Mouse (Mus musculus) c-Kit-positive CD71-positive TER-119-positive erythroid progenitor cells, embryonic 14.5 days (primary cell): ENCODE data around the gene Agrp.
A peak's percentile ranks its signal among the peaks of the same experiment; 100 is the strongest.

Experiments used
- DNase-seq: peaks from one replicate; pipeline ENCODE4 v3.0.0-alpha.2; 2013; ENCODE audit warnings: low spot score

Gene Agrp

GRCm38 (mm10) chr8:105636963-105637510, at the start of gene Agrp:
TSS of gene Agrp (minus strand) at chr8:105637393.
- DNase-seq, result peak; percentile 45

DNA sequence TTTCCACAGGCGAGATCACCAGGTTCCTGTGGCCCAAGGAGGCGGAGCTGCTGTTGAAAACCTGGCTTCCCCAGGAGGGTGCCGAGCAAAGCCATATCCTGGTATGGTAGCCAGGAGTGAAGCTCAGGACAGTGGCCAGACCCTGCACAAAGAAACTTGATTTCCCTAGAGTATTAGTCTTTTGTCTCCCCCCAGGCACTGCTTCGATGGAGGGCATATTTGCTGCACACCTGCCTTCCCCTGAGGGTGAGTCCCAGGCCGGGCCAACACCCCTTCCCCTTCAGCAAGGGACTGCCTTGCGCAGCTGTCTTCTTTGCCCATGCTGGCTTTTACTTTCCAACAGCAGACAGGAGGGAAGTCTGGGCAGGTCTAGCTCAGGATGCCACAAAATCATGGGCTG, 49.4 kb upstream of the Agrp start:
- DNase-seq, result no peak

DNA sequence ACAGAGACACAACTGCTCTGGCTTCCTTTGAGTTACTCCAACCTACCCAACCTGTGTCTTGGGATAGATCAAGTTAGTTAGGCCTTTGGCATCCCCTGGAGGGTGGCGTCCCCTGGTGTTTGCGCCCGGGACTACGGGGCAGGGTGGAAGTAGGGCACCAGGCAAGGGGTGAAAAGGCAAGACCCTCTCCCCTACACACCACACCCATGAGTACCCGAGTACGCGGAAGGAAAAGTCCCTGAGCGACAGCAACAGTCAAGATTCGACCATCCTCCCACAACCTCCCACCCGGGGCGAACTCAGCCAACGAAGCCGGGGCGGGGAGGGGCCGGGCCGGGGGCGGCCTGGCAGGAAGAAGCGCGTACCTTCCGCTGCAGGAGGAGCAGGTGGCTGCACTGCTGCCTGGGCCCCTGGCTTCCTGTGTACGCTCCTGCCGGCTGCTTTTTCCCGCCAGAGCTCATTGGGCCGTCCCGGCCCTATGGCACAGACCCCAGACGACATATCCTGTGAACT, 48.7 kb upstream of the Agrp start, which contains the start of gene Carmil2:
Gene Carmil2 (plus strand): TSS at position 479 of the 513 bp plus-strand sequence.
- no peak for DNase-seq

DNA sequence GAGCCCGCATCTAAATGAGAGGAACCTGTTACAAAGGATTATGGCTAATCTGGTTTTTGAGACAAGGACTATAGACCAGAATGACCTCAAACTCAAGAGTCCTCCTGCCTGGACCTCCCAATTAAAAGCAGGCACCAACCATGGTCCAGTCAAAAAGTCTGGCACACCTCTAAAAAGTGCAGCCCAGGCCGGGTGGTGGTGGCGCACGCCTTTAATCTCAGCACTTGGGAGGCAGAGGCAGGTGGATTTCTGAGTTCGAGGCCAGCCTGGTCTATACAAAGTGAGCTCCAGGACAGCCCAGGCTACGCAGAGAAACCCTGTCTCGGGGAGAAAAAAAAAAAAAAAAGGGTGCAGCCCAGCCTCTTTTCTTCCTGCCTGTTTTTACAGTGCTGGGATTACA, 48.1 kb upstream of the Agrp start:
- DNase-seq, result no peak

DNA sequence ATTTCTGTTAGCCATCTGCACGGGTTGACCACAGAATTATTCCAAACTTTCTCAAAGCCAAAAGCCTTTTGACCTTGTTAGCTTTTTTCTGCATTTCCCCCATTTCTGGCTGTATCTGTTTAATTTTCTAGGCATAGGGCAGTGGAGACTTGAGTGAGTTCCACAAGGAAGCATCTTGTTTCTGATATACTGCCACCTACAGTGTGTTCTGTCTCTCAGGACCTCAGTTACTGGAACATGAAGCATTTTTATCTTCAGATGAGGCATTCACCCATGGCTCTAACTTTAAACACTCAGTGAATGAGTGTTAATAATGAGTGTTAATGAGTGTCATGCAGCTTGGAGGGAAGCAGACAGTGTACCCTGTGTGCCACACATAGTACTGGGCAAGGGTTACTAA, 40.7 kb upstream of the Agrp start:
- no peak for DNase-seq

- DNase-seq, result no peak
Observed at GRCm38 (mm10) chr8:105661167-105661566, 24.0 kb upstream of the Agrp start.

DNA sequence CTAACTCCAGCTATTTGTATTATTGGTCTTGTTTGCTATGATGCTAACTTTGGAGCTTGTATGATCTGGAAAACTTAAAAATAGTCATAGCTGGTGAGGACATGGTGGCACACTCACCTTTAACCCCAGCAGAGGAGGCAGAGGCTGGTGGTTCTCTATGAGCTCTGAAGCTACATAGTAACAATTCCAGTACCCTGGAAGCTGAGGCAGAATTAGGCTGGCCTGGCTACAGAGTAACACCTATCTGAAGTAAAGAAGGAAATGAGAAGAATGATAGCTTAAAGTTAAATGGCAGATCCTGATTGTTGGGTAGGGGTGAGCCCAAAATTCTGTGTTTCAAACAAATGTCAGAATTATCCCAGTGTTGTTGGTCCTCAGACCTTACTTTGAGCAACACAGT, 20.4 kb upstream of the Agrp start:
- DNase-seq, result no peak

- DNase-seq, result no peak
Observed at GRCm38 (mm10) chr8:105648929-105649328, 11.7 kb upstream of the Agrp start.

GRCm38 (mm10) chr8:105645205-105645604, 8.0 kb upstream of the Agrp start:
- no peak for DNase-seq

DNA sequence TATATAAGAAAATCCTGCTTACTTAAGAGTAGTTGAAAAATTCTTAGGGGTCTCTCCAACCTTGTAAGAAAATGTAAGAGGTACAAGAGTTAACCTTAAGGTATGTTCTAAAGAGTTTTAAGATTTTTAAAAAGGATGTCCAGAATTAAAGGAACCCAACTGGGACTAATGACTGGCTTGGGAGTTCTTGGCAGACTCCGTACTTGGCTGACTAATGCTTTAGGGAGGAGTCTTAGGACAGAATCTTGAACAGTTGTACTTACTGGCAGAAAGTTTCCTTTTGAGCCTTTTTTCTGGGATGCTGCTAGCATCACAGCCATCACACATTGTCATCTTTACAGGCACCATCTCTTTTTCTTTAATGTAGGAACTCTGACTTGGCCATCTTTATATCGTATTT, 3.3 kb upstream of the Agrp start:
- no peak for DNase-seq

DNA sequence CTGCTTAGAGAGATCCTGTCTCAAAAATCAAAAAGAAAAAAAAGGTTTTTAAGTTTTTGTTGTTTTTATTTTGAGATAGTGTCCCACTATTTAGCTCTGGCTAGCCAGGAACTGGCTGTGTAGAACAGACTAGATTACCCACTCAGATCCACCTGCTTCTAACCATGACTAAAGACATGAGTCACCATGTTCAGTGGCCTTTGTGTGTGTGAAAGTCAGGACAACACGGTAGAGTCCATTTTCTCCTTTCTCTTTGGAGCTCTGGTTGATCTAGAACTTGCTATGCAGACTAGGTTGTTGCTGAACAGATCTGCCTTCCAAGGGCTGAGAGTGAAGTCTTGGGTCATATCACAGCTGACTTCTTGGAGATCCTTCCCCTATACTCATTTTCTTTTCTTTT, 2.6 kb upstream of the Agrp start:
- no peak for DNase-seq

DNA sequence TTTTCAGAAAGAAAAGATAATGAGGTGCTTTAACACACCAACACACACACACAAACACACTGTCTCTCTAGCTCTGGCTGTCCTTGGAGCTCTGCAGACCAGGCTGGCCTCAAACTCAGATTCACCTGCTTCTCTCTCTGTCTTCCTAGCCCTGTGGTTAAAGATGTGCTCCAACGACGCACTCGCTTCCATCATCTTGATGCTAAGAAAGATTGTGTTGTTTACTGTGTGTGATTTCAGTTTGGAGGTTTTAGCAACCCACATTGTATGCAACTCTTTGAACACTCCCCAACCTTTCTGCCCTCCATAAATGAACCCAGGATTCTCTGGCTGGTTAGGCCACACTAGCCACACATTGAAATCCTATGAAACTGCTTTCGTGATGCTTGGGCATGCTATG, 1.3 kb upstream of the Agrp start:
- no peak for DNase-seq

DNA sequence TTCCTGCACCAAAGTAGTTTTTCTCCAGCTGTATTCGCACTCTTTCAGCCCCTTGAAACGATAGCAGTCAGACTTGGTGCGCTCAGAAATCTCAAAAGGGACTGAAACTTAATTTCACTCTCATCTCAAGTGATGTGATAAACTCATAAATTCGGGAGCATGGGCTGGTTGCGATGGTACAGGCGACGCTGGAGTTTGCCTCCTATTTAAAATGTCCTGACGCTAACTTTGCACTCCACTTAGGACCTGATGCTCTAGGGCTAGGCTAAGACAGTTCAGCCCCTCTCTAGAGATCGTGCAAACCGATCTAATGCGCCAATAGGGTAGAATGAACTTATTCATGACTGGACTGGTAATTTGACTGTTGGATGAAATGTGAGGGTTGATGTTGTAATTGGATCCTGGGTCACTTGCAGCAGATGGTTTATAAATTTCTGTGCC, 428 bp upstream of the Agrp start:
- peak; percentile 56 for DNase-seq

- peak; percentile 89 for DNase-seq
Observed at GRCm38 (mm10) chr8:105636018-105636962, 903 bp downstream of the Agrp start, which contains the start of gene Ctcf. TSS of gene Ctcf (plus strand) at chr8:105636568.

DNA sequence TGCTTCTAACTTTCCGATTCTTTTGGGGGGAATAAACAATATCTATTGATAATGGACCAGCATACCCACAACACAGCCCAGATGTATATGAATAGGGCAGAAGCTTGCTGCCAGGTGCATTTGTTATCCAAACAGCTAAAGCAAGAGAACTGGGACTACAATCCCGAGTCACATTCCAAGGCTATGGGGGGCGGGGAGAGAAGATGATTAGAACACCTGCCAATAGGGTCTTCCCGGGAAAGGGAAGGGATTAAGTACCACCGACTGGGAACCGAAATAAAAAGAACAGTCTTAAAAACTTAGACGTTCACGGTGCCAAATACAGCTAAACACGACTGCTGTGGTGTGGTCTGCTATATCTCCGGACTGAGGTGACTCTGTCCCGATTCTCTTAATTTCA, 1.7 kb downstream of the Agrp start:
- DNase-seq, result no peak

- DNase-seq, result no peak
Observed at GRCm38 (mm10) chr8:105634771-105635458, 2.3 kb downstream of the Agrp start.

DNA sequence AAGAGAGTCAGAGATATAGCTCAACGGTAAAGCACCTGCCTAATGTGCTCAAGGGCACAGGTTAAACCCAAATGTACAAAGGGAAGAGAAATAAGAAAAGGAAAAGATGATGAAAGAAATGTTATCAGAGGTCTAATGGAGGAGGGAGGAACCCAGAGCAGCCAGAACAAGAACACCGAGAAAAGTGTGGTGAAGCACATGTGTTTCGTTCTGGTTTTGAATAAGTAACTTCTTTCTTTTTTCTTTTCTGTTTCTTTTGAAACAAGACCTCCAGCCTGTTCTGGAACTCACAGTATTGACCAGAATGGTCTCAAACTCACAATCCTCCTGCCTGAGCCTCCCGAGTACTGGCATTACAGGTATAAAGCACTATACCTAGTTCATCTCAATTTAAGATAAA, 7.9 kb downstream of the Agrp start:
- no peak for DNase-seq

DNA sequence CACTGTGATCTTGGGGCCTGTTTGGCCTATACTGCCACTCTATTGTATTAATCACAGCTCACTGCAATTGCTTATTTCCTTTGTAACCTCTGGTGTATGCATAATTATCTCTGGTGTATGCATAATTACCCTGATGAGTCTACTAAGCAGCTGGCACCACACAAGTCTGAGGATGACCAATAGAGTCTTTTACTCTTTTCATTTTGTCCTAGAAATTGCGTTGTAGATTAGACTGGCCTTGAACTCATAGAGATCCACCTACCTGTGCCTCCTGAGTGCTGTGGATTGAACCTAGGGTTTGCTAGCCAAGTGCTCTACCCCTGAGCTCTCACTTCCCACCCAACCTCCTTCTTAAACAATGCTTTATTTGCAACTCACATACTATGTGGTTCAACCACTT, 11.1 kb downstream of the Agrp start:
- no peak for DNase-seq

DNA sequence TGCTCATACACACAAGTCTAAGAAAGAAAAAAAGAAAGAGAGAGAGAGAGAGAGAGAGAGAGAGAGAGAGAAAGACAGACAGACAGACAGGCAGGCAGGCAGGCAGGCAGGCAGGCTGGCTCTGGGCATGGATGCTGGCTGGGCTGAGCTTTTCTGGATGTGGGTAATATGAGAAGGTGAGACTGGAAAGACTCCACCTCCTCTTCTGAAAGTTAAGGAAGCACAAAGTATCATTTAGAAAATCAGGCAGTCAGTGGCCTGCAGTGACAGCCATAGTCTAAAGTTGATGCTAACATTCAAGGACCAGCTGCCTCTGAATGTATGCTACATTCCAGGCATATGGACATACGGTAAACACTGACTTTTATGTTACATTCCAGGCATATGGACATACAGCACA, 12.4 kb downstream of the Agrp start:
- DNase-seq, result no peak

- no peak for DNase-seq
Observed at GRCm38 (mm10) chr8:105624401-105624800, 12.8 kb downstream of the Agrp start.

GRCm38 (mm10) chr8:105623679-105624245, 13.4 kb downstream of the Agrp start:
- DNase-seq, result no peak

DNA sequence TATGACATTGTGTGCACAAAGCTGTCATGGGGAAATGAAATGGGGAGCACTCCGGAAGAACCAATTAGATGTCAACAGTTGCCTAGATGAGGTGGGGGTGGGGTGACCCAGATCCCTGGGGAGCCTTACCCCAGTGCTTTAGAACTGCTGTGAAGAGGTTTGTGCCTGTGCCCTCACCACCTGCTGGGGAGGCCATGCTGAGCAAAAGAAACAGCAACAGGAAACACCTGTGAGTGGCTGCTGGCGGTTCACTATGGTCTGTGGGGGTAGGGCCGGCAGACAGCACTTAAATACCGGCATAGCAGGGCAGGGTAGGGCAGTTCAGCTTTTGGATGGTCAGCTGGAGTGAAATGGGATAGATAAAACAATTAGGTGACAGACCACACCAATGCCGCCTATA, 14.1 kb downstream of the Agrp start:
- no peak for DNase-seq
